Mouse (Mus musculus): ENCODE measurements around the gene Arhgap31. TPM values are rescaled to one million over a fixed set of nuclear protein-coding genes. Genes with fewer than 3 reads are reported as not detected.
"Not testable (repeated sequence)": the region's sequence is repeated elsewhere in the genome, so short reads cannot be mapped to it uniquely, and the experiment has no call there.

Arhgap31 gene
- polyA plus RNA-seq, 1 experiment from 2014 or later: 10.1 TPM

DNA sequence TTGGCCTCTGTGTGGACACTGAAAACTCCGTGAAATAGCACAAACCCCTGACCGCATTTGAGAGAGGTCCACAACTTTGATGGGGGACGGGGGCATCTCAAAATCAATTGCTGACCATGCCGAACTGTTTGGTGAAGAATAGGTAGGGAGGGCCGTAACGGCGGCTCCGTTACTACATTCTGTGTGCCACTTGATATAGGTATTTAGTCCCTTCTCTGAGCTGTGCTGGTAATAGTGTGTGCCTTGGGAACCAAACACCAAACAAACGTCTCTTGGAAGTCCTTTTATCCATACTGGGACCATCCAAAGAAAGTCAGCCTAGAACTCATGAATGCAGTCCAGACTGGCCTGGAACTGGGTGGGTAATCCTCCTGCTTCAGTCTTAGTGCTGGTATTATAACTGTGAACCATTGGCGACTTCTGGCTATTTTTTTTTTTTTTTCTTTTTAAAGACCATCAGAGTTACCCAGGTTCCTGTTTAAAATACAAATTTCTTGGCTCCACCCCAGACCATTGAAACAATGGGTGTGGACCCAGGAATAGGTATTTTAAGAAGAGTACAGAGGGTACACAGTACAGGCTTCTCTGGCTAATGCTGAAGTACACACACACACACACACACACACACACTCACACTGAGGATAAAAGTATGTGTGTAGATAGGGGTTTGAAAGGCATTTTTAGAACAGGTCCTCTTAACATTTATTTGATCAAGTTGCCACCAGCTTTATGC lies 31.0 kb upstream of the Arhgap31 start:
- Histone ChIP-seq H3K36me3 (no peaks in the 10 kb centered on the region), H3K4me3 (no peak overlapping the region), H3K27ac (no peak overlapping the region), H3K9ac (no peak overlapping the region), H3K9me3 (no peaks in the 10 kb centered on the region), H3K4me2 (replicated peaks) (no peak overlapping the region), H3K4me1 (peaks cover 9% of the 10 kb centered on the region; the same call in 1 of the 2 replicates), H3K27me3 (replicated peaks) (no peaks in the 10 kb centered on the region; the same call in 1 of the 2 replicates)
- ATAC-seq (ENCODE audit: low FRiP score, low read depth): no peak
- WGBS: 85% methylated on average over 10 of the region's 10 CpGs

DNA sequence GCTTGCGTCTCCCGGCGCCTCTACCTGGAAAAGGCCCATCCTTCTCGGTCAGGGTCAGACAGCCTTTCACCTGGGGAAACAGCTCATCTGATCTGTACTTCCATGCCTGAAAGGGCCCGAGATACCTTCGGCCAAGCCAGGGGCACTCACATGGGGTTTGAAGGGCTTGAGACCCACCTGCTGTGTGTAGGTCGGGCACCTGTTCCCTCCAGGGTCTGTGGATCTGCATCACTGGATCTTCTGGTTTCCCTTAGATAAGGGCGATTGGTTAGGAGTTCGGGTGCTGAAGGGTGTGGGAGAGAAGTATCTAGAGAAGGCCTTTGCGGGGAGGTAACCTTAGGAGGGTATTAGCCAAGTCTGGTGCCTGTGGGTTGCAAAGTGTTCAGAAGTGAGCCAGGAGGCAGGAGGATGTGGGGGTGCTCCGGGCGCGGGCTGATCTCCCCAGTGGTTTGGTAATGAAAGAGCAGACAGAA lies 29.6 kb upstream of the Arhgap31 start:
- ATAC-seq (ENCODE audit: low FRiP score, low read depth): peak; percentile 67
- Histone ChIP-seq H3K27me3 (replicated peaks) (no peaks in the 10 kb centered on the region; the same call in 1 of the 2 replicates), H3K36me3 (no peaks in the 10 kb centered on the region), H3K4me3 (peak overlapping the region; percentile 75), H3K9ac (peak overlapping the region; percentile 87), H3K9me3 (no peaks in the 10 kb centered on the region), H3K27ac (no peak overlapping the region), H3K4me2 (replicated peaks) (peak overlapping the region; percentile 96), H3K4me1 (peaks cover 9% of the 10 kb centered on the region; the same call in 1 of the 2 replicates)
- WGBS: under 1% methylated on average over 13 of the region's 13 CpGs

DNA sequence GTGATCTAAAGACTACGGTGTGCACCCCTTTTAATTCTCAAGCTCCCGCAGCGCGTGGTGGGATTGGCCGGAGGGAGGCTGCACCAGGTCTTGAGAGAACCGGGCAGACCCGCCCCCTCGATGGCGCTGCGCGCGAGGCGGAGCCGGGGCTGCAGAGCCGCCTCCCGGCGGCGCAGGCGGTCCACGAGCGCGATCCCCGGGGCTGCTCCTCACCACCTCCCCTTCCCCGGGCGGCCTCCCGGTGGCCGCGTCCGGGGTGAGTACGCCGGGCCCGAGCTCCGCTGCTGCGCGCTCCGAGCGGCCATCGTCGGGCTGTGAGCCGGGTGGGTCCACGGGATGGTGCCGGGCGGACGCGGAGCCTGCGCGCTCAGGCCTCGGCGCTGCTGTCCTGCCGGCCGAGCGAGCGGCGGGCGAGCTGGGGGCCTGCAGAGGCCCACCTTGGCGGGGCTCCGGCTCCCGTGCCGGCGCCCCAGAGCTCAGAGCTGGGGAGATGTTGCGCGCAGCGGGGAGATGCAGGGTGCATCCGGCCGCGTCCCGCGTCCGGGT lies 29.1 kb upstream of the Arhgap31 start, which contains the start of gene B4galt4:
Gene B4galt4 (plus strand): TSS at position 152 of the 546 bp plus-strand sequence.
- Histone ChIP-seq H3K4me1 (peaks cover 9% of the 10 kb centered on the region; the same call in 1 of the 2 replicates), H3K27me3 (replicated peaks) (no peaks in the 10 kb centered on the region; the same call in 1 of the 2 replicates), H3K9me3 (no peaks in the 10 kb centered on the region), H3K36me3 (no peaks in the 10 kb centered on the region), H3K4me2 (replicated peaks) (peak within 1 kb of the TSS; percentile 96), H3K27ac (peak within 1 kb of the TSS; percentile 55), H3K9ac (peak within 1 kb of the TSS; percentile 87), H3K4me3 (peak within 1 kb of the TSS; percentile 75)
- under 1% methylated on average over 69 of the region's 69 CpGs for WGBS
- peak; percentile 94 for ATAC-seq (ENCODE audit: low FRiP score, low read depth)

DNA sequence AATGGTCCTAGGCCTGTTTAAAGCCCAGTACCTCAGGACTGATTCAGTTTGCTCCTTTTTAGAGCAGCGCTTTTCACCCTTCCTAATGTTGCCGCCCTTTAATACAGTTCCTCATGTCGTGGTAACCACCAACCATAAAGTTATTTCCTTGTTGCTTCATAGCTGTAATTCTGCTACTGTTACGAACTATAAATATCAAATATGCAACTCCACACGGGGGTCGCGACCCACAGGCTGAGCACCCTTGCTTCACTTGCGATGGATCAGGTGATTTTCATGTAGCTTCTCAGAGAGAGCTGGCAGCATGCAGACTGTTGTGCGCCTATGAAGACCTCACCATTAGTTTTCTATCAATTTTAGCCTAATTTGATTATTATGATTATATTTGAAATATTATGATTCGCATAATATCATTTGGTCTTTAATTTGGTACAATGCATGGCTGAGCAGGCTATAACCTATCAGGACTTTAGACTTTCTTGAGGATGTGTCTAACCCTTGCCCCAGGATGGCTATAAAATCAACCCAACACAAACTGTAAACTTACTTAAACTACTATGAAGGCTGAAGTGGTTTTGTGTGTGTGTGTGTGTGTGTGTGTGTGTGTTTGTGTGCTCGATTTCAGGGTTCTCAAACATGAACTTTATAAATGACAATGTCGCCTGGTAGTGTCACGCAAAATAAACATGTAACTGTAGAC lies 28.3 kb upstream of the Arhgap31 start:
- no peak overlapping the region for H3K27ac ChIP-seq
- peaks cover 9% of the 10 kb centered on the region; the same call in 1 of the 2 replicates for H3K4me1 ChIP-seq
- H3K4me2 ChIP-seq (replicated peaks): peak overlapping the region; percentile 96
- H3K9me3 ChIP-seq: no peaks in the 10 kb centered on the region
- no peaks in the 10 kb centered on the region for H3K36me3 ChIP-seq
- ATAC-seq (ENCODE audit: low FRiP score, low read depth): no peak
- 85% methylated on average over 13 of the region's 13 CpGs for WGBS
- no peaks in the 10 kb centered on the region; the same call in 1 of the 2 replicates for H3K27me3 ChIP-seq (replicated peaks)
- H3K9ac ChIP-seq: no peak overlapping the region
- H3K4me3 ChIP-seq: peak overlapping the region; percentile 75; the same call in 1 of the 2 replicates

DNA sequence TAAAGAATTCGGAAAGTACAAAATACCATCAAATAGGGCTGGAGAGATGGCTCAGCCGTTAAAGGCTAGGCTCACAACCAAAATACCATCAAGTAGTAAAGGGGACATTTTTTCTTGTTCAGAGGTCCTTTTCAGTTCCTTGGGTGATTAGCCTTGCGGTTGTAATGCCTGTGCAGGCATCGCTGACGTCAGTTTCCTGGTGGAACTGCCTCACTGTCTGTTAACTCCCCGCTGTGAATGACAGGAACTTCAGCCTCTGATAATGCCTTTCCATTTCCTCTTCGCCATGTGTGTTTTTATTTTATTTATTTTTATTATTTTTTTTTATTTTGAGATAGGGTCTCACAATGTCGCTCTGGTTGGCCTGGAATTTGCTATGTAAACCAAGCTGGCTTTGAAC lies 17.8 kb upstream of the Arhgap31 start:
- Histone ChIP-seq H3K4me1 (no peaks in the 10 kb centered on the region), H3K9ac (no peak overlapping the region), H3K4me2 (replicated peaks) (no peak overlapping the region), H3K36me3 (no peaks in the 10 kb centered on the region), H3K9me3 (no peaks in the 10 kb centered on the region), H3K27ac (no peak overlapping the region), H3K4me3 (no peak overlapping the region), H3K27me3 (replicated peaks) (no peaks in the 10 kb centered on the region)
- no peak for ATAC-seq (ENCODE audit: low FRiP score, low read depth)
- WGBS: 58% methylated on average over 8 of the region's 8 CpGs

DNA sequence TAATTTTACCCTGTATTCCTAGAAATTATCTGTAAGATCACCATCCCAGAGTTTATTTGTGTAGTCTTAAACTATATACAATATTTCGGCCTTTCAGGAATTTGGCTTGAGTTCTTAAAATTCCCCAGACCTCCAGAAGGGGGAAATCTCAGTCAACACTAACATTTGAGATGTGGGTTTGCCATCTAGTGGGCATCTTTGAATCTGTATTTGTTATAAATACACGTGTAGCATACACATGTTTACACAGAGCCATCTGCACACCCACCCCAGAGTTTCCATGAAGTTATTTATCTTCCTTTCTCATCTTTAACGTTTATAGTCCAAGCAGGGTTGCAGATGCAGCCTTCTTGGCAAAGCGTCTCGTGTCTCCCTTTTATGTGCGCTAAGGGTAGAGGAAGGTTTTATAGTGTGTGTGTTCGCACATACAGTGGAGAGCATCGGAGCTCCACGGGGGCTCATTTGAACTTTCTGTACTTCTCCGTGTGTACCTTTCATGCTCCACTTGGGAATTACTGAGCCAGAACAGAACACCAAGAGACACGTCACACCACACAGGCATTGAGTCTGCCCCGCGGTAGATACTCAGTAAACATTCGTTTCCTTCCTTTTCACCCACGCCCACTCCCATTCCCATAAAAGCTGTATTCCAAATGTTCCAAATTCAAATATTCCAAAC lies 16.7 kb upstream of the Arhgap31 start:
- H3K27me3 ChIP-seq (replicated peaks): no peaks in the 10 kb centered on the region
- 0 out of 2 replicates have a peak overlapping the region, but pooled peaks have one; percentile 1 for H3K4me2 ChIP-seq (replicated peaks)
- ATAC-seq (ENCODE audit: low FRiP score, low read depth): no peak
- 65% methylated on average over 15 of the region's 15 CpGs for WGBS
- 0 out of 2 replicates have a peak overlapping the region, but pooled peaks have one; percentile 13 for H3K9ac ChIP-seq
- no peaks in the 10 kb centered on the region for H3K4me1 ChIP-seq
- H3K4me3 ChIP-seq: no peak overlapping the region
- H3K9me3 ChIP-seq: no peaks in the 10 kb centered on the region
- no peak overlapping the region for H3K27ac ChIP-seq
- no peaks in the 10 kb centered on the region for H3K36me3 ChIP-seq

DNA sequence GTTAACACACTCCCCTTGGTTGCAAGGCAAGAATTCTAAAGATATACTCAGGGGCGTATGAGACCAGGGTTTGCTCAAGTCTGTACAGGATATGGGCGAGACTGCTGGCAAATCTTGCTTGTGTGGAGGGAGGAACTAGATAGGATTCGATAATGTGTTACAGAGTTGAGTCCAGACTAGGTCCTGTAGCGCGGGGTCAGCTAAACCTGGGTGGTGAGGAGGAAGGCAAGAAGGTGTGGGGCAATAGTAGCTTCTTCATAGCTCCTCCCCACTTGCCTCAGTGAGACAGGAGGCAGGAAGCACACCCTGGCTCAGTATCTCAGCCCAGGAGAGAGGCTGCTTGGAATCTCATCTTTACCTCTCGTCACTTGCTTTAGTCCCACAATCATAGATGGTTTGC lies 16.1 kb upstream of the Arhgap31 start:
- Histone ChIP-seq H3K36me3 (no peaks in the 10 kb centered on the region), H3K4me2 (replicated peaks) (no peak overlapping the region), H3K27ac (no peak overlapping the region), H3K9ac (no peak overlapping the region), H3K9me3 (no peaks in the 10 kb centered on the region), H3K27me3 (replicated peaks) (no peaks in the 10 kb centered on the region), H3K4me1 (no peaks in the 10 kb centered on the region), H3K4me3 (no peak overlapping the region)
- ATAC-seq (ENCODE audit: low FRiP score, low read depth): no peak
- WGBS: 88% methylated on average over 6 of the region's 6 CpGs

DNA sequence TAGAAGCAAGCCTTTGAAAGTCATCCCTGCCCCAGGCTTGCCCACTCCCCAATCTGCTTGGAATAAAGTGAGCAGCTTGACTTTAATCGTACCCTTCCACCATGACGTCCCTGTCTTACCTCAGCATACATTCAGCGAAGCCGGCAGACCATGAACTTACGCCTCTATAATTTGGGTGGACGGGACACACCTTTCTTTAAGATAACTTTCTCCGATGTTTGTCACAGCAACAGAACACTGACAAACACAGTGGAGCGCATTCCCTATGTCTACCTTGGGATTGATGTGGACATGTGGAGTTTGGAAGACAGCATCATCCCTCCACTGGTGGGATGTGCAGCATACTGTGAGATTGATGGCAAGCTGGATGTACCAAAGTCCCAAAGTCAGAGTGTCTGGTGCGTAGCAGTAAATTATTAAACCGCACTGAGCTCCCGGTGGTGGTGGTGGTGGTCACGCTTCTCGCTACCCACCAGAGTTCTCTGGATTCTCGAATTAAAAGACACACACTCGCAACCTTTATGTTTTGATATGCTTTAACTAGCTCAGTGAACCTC lies 15.6 kb upstream of the Arhgap31 start:
- H3K4me3 ChIP-seq: no peak overlapping the region
- H3K36me3 ChIP-seq: no peaks in the 10 kb centered on the region
- no peaks in the 10 kb centered on the region for H3K27me3 ChIP-seq (replicated peaks)
- no peak overlapping the region for H3K4me2 ChIP-seq (replicated peaks)
- no peaks in the 10 kb centered on the region for H3K4me1 ChIP-seq
- H3K9me3 ChIP-seq: no peaks in the 10 kb centered on the region
- ATAC-seq (ENCODE audit: low FRiP score, low read depth): no peak
- WGBS: 91% methylated on average over 15 of the region's 15 CpGs
- H3K27ac ChIP-seq: no peak overlapping the region
- H3K9ac ChIP-seq: no peak overlapping the region

DNA sequence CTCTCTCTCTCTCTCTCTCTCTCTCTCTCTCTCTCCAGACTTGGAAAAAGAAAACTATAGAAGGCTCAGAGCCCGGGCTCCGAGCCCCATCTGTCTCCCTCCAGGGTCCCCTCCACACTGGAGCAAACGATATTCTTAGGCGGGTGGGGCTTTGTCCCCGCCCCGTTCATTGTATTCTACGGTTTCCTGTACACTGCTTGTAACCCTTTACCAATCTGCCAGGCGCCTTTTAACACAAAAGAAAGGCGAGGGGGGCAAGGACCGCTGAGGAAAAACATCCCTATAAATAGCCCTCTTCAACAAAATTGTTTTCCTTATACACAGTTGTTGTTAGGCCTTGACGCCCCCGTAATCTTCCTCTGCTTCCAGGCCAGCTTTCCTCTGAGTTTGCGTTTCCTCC lies 11.9 kb upstream of the Arhgap31 start:
- H3K27me3 ChIP-seq (replicated peaks): no peaks in the 10 kb centered on the region
- no peak for ATAC-seq (ENCODE audit: low FRiP score, low read depth)
- no peak overlapping the region for H3K4me3 ChIP-seq
- no peak overlapping the region for H3K4me2 ChIP-seq (replicated peaks)
- H3K4me1 ChIP-seq: no peaks in the 10 kb centered on the region
- no peaks in the 10 kb centered on the region for H3K9me3 ChIP-seq
- H3K36me3 ChIP-seq: no peaks in the 10 kb centered on the region
- H3K27ac ChIP-seq: no peak overlapping the region
- 59% methylated on average over 13 of the region's 13 CpGs for WGBS
- H3K9ac ChIP-seq: no peak overlapping the region

DNA sequence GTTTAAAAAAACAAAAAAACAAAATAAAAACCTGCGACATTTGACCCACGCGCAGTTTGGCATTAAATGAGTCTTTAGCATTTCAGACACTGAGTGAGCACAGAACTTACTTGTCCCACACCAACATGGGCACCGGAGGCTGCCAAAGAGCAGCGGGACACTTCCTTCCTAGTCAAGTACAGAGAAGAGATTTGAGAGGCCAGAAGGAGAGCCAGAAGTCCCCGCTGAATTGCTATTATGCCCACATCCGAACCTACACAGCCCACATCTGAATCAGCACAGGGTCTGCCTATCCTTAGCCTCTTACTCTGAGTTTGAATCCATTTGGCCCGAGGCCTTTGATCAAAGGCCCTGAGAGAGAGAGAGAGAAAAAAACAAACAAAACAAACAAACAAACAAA lies 11.2 kb upstream of the Arhgap31 start:
- H3K9ac ChIP-seq: no peak overlapping the region
- no peak for ATAC-seq (ENCODE audit: low FRiP score, low read depth)
- no peak overlapping the region for H3K27ac ChIP-seq
- no peak overlapping the region for H3K4me3 ChIP-seq
- H3K27me3 ChIP-seq (replicated peaks): no peaks in the 10 kb centered on the region
- H3K9me3 ChIP-seq: no peaks in the 10 kb centered on the region
- no peaks in the 10 kb centered on the region for H3K36me3 ChIP-seq
- no peaks in the 10 kb centered on the region for H3K4me1 ChIP-seq
- no peak overlapping the region for H3K4me2 ChIP-seq (replicated peaks)
- WGBS: 82% methylated on average over 8 of the region's 8 CpGs

DNA sequence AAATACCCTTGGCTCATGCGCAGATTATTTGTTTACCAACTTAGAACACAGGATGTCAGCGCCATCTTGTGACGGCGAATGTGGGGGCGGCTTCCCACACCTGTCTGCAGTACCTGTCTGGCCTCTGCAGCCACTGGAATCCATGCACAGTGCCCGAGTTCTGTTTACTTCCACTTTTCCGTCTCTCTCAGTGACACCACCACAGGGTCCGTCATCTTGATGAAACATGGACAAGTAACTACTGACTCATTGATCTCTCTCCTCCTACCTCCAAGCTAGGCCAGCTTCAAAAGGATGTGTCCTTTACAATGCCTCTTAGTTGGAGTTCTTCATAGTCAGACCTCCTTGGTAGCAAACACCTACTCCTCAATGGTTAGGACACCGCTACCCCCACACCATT lies 8.3 kb upstream of the Arhgap31 start:
- no peak overlapping the region for H3K27ac ChIP-seq
- no peak overlapping the region for H3K4me2 ChIP-seq (replicated peaks)
- H3K9me3 ChIP-seq: no peaks in the 10 kb centered on the region
- H3K36me3 ChIP-seq: no peaks in the 10 kb centered on the region
- no peak for ATAC-seq (ENCODE audit: low FRiP score, low read depth)
- no peak overlapping the region for H3K4me3 ChIP-seq
- WGBS: 96% methylated on average over 9 of the region's 9 CpGs
- H3K9ac ChIP-seq: no peak overlapping the region
- H3K27me3 ChIP-seq (replicated peaks): no peaks in the 10 kb centered on the region
- no peaks in the 10 kb centered on the region for H3K4me1 ChIP-seq

DNA sequence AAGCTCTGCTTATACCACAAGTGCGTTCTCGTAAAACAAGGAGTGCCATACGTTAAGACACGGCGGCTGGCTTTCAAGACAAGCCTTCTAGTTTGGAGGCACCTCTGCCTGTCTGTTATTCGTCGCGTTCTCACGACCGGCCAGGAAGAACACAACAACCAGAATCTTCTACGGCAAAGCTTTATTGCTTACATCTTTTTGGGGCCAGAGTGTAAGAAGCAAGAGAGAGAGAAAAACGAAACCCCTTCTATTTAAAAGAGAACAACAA lies 1.1 kb upstream of the Arhgap31 start:
- 63% methylated on average over 11 of the region's 12 CpGs for WGBS
- H3K4me1 ChIP-seq; H3K27ac ChIP-seq; H3K4me3 ChIP-seq; ATAC-seq (ENCODE audit: low FRiP score, low read depth); H3K9me3 ChIP-seq; H3K36me3 ChIP-seq; H3K27me3 ChIP-seq (replicated peaks); H3K9ac ChIP-seq: not testable (repeated sequence)
- H3K4me2 ChIP-seq (replicated peaks): peak overlapping the region; percentile 92
